Mouse (Mus musculus) liver, embryonic 11.5 days (tissue): Measurements from ENCODE around the gene St3gal5. TPM values are rescaled to one million over a fixed set of nuclear protein-coding genes. Genes with fewer than 3 reads are reported as not detected.

Experiments
- ATAC-seq: fragments of 200-750 bp; cut with Nextera tagmentation; replicated peaks from 2 replicates; pipeline ENCODE4 v1.8.0; 2017; ENCODE audit warnings: moderate number of reproducible peaks, mild to moderate bottlenecking, moderate TSS enrichment, moderate library complexity; ENCODE audit not compliant: low FRiP score
- DNase-seq: peaks from one replicate; pipeline ENCODE4 v3.0.0-alpha.2; 2017; ENCODE audit warnings: low spot score
- H3K27ac ChIP-seq: fragments of 300-500 bp; sonication (generic); 2 replicates; pipeline ENCODE4 v1.5.1; 2014; ENCODE audit warnings: mild to moderate bottlenecking, low read depth, low read length, control low read depth
- H3K27me3 ChIP-seq: fragments of 300-500 bp; sonication (generic); replicated peaks from 2 replicates; pipeline ENCODE4 v1.6.1; 2014; ENCODE audit warnings: low read length, mixed read lengths; ENCODE audit not compliant: control insufficient read depth, insufficient read depth
- H3K36me3 ChIP-seq: fragments of 300-500 bp; sonication (generic); 2 replicates; pipeline ENCODE4 v1.6.1; 2014; ENCODE audit warnings: mild to moderate bottlenecking, low read length, moderate library complexity, mixed read lengths; ENCODE audit not compliant: control insufficient read depth, insufficient read depth
- H3K4me1 ChIP-seq: fragments of 300-500 bp; sonication (generic); replicated peaks from 2 replicates; pipeline ENCODE4 v1.6.1; 2014; ENCODE audit warnings: low read length, mixed read lengths; ENCODE audit not compliant: control insufficient read depth, insufficient read depth
- H3K4me2 ChIP-seq: fragments of 300-500 bp; sonication (generic); 2 replicates; pipeline ENCODE4 v1.6.1; 2014; ENCODE audit warnings: mild to moderate bottlenecking, control low read depth, moderate library complexity
- H3K4me3 ChIP-seq: fragments of 300-500 bp; sonication (generic); 2 replicates; pipeline ENCODE4 v1.5.1; 2014; ENCODE audit warnings: low read depth, low read length, control low read depth
- H3K9ac ChIP-seq: fragments of 300-500 bp; sonication (generic); 2 replicates; pipeline ENCODE4 v1.6.1; 2014; ENCODE audit warnings: low read depth, low read length, control low read depth
- H3K9me3 ChIP-seq: fragments of 300-500 bp; sonication (generic); 2 replicates; pipeline ENCODE4 v1.6.1; 2016; ENCODE audit warnings: low read length, inconsistent platforms, mixed read lengths; ENCODE audit not compliant: control insufficient read depth
- WGBS: fragments of 180-500 bp; shearing (Covaris S2); extraction: QIAGEN DNeasy Blood & Tissue Kit; methylation state at CpG from one replicate; pipeline ENCODE4 v1.1.7; 2014; 5-methylcytosine and 5-hydroxymethylcytosine counted together
- polyA plus RNA-seq: library from polyadenylated mRNA; unstranded; fragments of >200 nt; fragmentation: Nextera tagmentation; extraction: Ambion mirVana; gene quantifications from 2 replicates; pipeline ENCODE4 v1.2.1, GENCODE M21; 2014

Gene St3gal5
- polyA plus RNA-seq, 1 experiment from 2014 or later: 109 TPM

GRCm38 (mm10) chr6:72100171-72100570, 2.8 kb downstream of the St3gal5 start:
- Histone ChIP-seq H3K4me2 (peak overlapping the region; percentile 77), H3K36me3 (peaks cover 5% of the 10 kb centered on the region; the same call in 1 of the 2 replicates), H3K4me3 (peak overlapping the region; percentile 87), H3K9me3 (no peaks in the 10 kb centered on the region), H3K4me1 (peaks cover 68% of the 10 kb centered on the region), H3K27ac (peak overlapping the region; percentile 88), H3K27me3 (no peaks in the 10 kb centered on the region), H3K9ac (peak overlapping the region; percentile 97)
- 80% methylated on average over 5 of the region's 5 CpGs for WGBS
- ATAC-seq: no peak
- DNase-seq: no peak

GRCm38 (mm10) chr6:72100939-72101338, 3.5 kb downstream of the St3gal5 start:
- H3K4me2 ChIP-seq: peak overlapping the region; percentile 77

GRCm38 (mm10) chr6:72101386-72101785, 4.0 kb downstream of the St3gal5 start:
- H3K36me3 ChIP-seq: peaks cover 5% of the 10 kb centered on the region; the same call in 1 of the 2 replicates
- peak overlapping the region; percentile 77 for H3K4me2 ChIP-seq
- H3K4me3 ChIP-seq: peak overlapping the region; percentile 87
- no peaks in the 10 kb centered on the region for H3K9me3 ChIP-seq
- peak overlapping the region; percentile 67 for H3K9ac ChIP-seq
- H3K27ac ChIP-seq: peak overlapping the region; percentile 88
- WGBS: 63% methylated on average over 4 of the region's 4 CpGs
- H3K4me1 ChIP-seq: peaks cover 67% of the 10 kb centered on the region
- H3K27me3 ChIP-seq: no peaks in the 10 kb centered on the region
- no peak for DNase-seq
- ATAC-seq: no peak

More at GRCm38 (mm10) chr6:72100939-72101338, 3.5 kb downstream of the St3gal5 start:
- DNase-seq (no peak), ATAC-seq (no peak)
- H3K4me3 ChIP-seq: peak overlapping the region; percentile 87
- peak overlapping the region; percentile 88 for H3K27ac ChIP-seq
- WGBS: 51% methylated on average over 8 of the region's 8 CpGs
- peaks cover 67% of the 10 kb centered on the region for H3K4me1 ChIP-seq
- peak overlapping the region; percentile 67 for H3K9ac ChIP-seq
- peaks cover 5% of the 10 kb centered on the region; the same call in 1 of the 2 replicates for H3K36me3 ChIP-seq
- H3K27me3 ChIP-seq: no peaks in the 10 kb centered on the region
- no peaks in the 10 kb centered on the region for H3K9me3 ChIP-seq

GRCm38 (mm10) chr6:72102066-72102465, 4.7 kb downstream of the St3gal5 start:
- DNase-seq: no peak
- Histone ChIP-seq H3K27ac (peak overlapping the region; percentile 88), H3K36me3 (peaks cover 5% of the 10 kb centered on the region; the same call in 1 of the 2 replicates), H3K4me2 (peak overlapping the region; percentile 77), H3K27me3 (no peaks in the 10 kb centered on the region), H3K9ac (peak overlapping the region; percentile 67; the same call in 1 of the 2 replicates), H3K4me3 (peak overlapping the region; percentile 14; the same call in 1 of the 2 replicates), H3K4me1 (peaks cover 67% of the 10 kb centered on the region), H3K9me3 (no peaks in the 10 kb centered on the region)
- 21% methylated on average over 5 of the region's 5 CpGs for WGBS
- ATAC-seq: peak; percentile 58

- H3K4me2 ChIP-seq: peak overlapping the region; percentile 48
- ATAC-seq: no peak
- H3K36me3 ChIP-seq: peaks cover 5% of the 10 kb centered on the region; the same call in 1 of the 2 replicates
- peak overlapping the region; percentile 50 for H3K27ac ChIP-seq
- H3K4me3 ChIP-seq: no peak overlapping the region
- H3K9me3 ChIP-seq: no peaks in the 10 kb centered on the region
- DNase-seq: no peak
- no peaks in the 10 kb centered on the region for H3K27me3 ChIP-seq
- H3K9ac ChIP-seq: 0 out of 2 replicates have a peak overlapping the region, but pooled peaks have one; percentile 10
- WGBS: 25% methylated on average over 7 of the region's 7 CpGs
- H3K4me1 ChIP-seq: peaks cover 83% of the 10 kb centered on the region
Measured at GRCm38 (mm10) chr6:72104534-72104933, 7.1 kb downstream of the St3gal5 start.

GRCm38 (mm10) chr6:72108941-72109892, 11.8 kb downstream of the St3gal5 start:
- H3K4me3 ChIP-seq: no peak overlapping the region
- ATAC-seq (peak; percentile 91), DNase-seq (peak; percentile 64)
- H3K27me3 ChIP-seq: no peaks in the 10 kb centered on the region
- H3K36me3 ChIP-seq: 0 out of 2 replicates have a peak, but pooled peaks cover 2% of the 10 kb centered on the region
- peaks cover 70% of the 10 kb centered on the region for H3K4me1 ChIP-seq
- WGBS: 54% methylated on average over 14 of the region's 14 CpGs
- no peak overlapping the region for H3K9ac ChIP-seq
- peak overlapping the region; percentile 42 for H3K4me2 ChIP-seq
- no peaks in the 10 kb centered on the region for H3K9me3 ChIP-seq
- H3K27ac ChIP-seq: peak overlapping the region; percentile 70

GRCm38 (mm10) chr6:72110577-72110976, 13.2 kb downstream of the St3gal5 start:
- H3K9ac ChIP-seq: no peak overlapping the region
- H3K36me3 ChIP-seq: 0 out of 2 replicates have a peak, but pooled peaks cover 2% of the 10 kb centered on the region
- no peak overlapping the region for H3K4me3 ChIP-seq

GRCm38 (mm10) chr6:72112575-72112974, 15.2 kb downstream of the St3gal5 start:
- no peak overlapping the region for H3K27ac ChIP-seq

More at GRCm38 (mm10) chr6:72110577-72110976, 13.2 kb downstream of the St3gal5 start:
- Histone ChIP-seq H3K27me3 (no peaks in the 10 kb centered on the region), H3K27ac (peak overlapping the region; percentile 70), H3K4me1 (peaks cover 60% of the 10 kb centered on the region), H3K9me3 (no peaks in the 10 kb centered on the region), H3K4me2 (peak overlapping the region; percentile 42)
- 59% methylated on average over 3 of the region's 3 CpGs for WGBS
- ATAC-seq: peak; percentile 67
- DNase-seq: no peak

More at GRCm38 (mm10) chr6:72112575-72112974, 15.2 kb downstream of the St3gal5 start:
- WGBS: 66% methylated on average over 6 of the region's 6 CpGs
- Histone ChIP-seq H3K4me2 (no peak overlapping the region), H3K4me1 (peaks cover 53% of the 10 kb centered on the region), H3K4me3 (no peak overlapping the region), H3K9ac (peak overlapping the region; percentile 21; the same call in 1 of the 2 replicates), H3K9me3 (no peaks in the 10 kb centered on the region), H3K27me3 (no peaks in the 10 kb centered on the region), H3K36me3 (0 out of 2 replicates have a peak, but pooled peaks cover 2% of the 10 kb centered on the region)
- ATAC-seq (no peak), DNase-seq (no peak)
